Mouse (Mus musculus) E14TG2a.4 (cell line): ENCODE results near the gene Phc1.

Experiments used
- CTCF ChIP-seq: conservative IDR thresholded peaks from 2 replicates; pipeline ENCODE4 v1.5.1; 2014; ENCODE audit warnings: low read length
- NANOG ChIP-seq: IDR thresholded peaks from 2 replicates; pipeline ENCODE4 v1.6.1; 2014; ENCODE audit warnings: borderline replicate concordance, low read length, mixed read lengths
- POU5F1 ChIP-seq: IDR thresholded peaks from 2 replicates; pipeline ENCODE4 v1.6.1; 2014; ENCODE audit warnings: low read length, borderline replicate concordance

DNA sequence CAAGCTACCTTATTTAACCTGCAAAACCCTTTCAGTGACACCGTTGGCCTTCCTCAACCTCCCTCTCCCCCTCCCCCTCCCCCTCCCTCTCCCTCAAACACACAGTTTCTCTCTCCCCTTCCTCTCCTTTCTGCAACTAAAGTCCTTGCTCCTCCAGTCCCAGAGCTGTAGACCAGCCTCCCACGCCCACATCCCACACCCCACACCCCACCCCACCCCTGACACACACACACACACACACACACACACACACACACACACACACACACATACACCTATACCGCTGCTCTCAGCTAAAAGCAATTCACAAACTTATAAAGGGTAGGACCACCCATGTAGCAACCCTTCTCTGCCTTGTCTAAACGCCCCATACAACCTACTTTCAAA, 42.1 kb downstream of the Phc1 start:
- TF ChIP-seq CTCF (no peak), NANOG (no peak), POU5F1 (no peak)
